In the genomic region with DNA sequence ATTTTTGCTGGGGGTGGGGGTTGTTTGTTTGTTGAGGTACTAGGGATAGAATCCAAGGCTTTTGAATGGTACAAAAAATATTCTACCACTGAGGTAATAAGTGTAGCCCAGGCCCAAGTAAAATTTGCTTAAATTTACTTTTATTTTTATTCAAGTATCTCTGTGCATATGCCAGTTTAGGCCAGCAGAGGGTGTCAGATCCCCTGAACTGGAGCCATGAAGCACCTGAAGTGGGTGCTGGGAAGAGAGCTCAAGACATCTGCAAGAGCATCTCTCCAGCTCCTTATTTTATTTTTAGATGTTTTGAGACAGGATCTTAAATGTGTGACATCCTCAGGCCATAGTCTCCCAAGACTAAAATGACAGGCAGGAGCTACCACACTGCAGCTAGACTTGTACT, we compare ENCODE assay signal across 9 mouse cellular contexts. TPM values are rescaled to one million over a fixed set of nuclear protein-coding genes. Genes with fewer than 3 reads are reported as not detected.
DNase-seq lines count a peak whose midpoint lies in the region; ATAC-seq and TF ChIP-seq lines count a peak whose summit lies in the region.
"Had no signal": no experiment of that assay in that cellular context is flagged by ENCODE, and none has a peak within 500 bp of the region (broad histone marks: within the 10 kb centered on the region; RNA-seq: fewer than 3 reads in every experiment).

No protein-coding gene starts in this region.

- peak; percentile 72 for TF ChIP-seq CTCF in heart, adult 2 months (IDR thresholded peaks at IDR 0.05)
- peak; percentile 35; the same call in 1 of the 2 replicates for TF ChIP-seq CTCF in spleen, adult 2 months (IDR thresholded peaks at IDR 0.05; ENCODE audit: extremely low read depth, insufficient read depth, insufficient read length, insufficient replicate concordance)
- TF ChIP-seq CTCF in stomach, postnatal 0 days (IDR thresholded peaks at IDR 0.05; ENCODE audit: low read depth): peak; percentile 74

- TF ChIP-seq EP300 in heart, adult 2 months (IDR thresholded peaks at IDR 0.05; ENCODE audit: insufficient read depth, low read depth, low read length): no peak
- TF ChIP-seq EP300 in stomach, postnatal 0 days (optimal IDR thresholded peaks at IDR 0.05): no peak

- peaks cover 14% of the 10 kb centered on the region for H3K4me1 ChIP-seq in heart, adult 2 months (ENCODE audit: control insufficient read depth, insufficient read depth, low read length)
- H3K4me1 ChIP-seq in spleen, adult 2 months (ENCODE audit: control insufficient read depth, insufficient read depth, insufficient read length): peaks cover 24% of the 10 kb centered on the region
- H3K4me1 ChIP-seq in stomach, postnatal 0 days (replicated peaks; ENCODE audit: control insufficient read depth, insufficient read depth): no peaks in the 10 kb centered on the region
- H3K4me1 ChIP-seq in midbrain, embryonic 10.5 days: no peaks in the 10 kb centered on the region
- H3K4me1 ChIP-seq: neural tube, embryonic 13.5 days had no signal

- no peak for ATAC-seq in stomach, postnatal 0 days (ENCODE audit: low FRiP score, low TSS enrichment)

- H3K9ac ChIP-seq in heart, adult 2 months (ENCODE audit: low read depth, low read length): no peak overlapping the region
- no peak overlapping the region for H3K9ac ChIP-seq in stomach, postnatal 0 days (ENCODE audit: low read length)
- H3K9ac ChIP-seq: neural tube, embryonic 13.5 days had no signal

- no peaks in the 10 kb centered on the region for H3K27me3 ChIP-seq in heart, adult 2 months (ENCODE audit: control insufficient read depth, insufficient read depth, low read length)
- no peaks in the 10 kb centered on the region for H3K27me3 ChIP-seq in spleen, adult 2 months (ENCODE audit: control insufficient read depth, insufficient read depth, low read length)
- H3K27me3 ChIP-seq in stomach, postnatal 0 days (ENCODE audit: control insufficient read depth, insufficient read depth, low read length): no peaks in the 10 kb centered on the region
- no peaks in the 10 kb centered on the region for H3K27me3 ChIP-seq in midbrain, embryonic 10.5 days (ENCODE audit: low read depth, poor library complexity, severe bottlenecking)
- H3K27me3 ChIP-seq: neural tube, embryonic 13.5 days had no signal

- intact Hi-C loops in heart, adult 2 months (cut with DNase I): no loop called here
- intact Hi-C loops in heart, postnatal 10 days (cut with DNase I): loop anchor here (5.0 kb wide), 1 partner anchor 63 kb away; no protein-coding TSS in a partner anchor

- H3K9me3 ChIP-seq in stomach, postnatal 0 days (ENCODE audit: control insufficient read depth, low read length): no peaks in the 10 kb centered on the region
- no peaks in the 10 kb centered on the region for H3K9me3 ChIP-seq in midbrain, embryonic 10.5 days (replicated peaks)
- H3K9me3 ChIP-seq: neural tube, embryonic 13.5 days had no signal

- no peak overlapping the region for H3K4me3 ChIP-seq in heart, adult 2 months
- no peak overlapping the region for H3K4me3 ChIP-seq in spleen, adult 2 months (ENCODE audit: extremely low read depth, insufficient read depth, insufficient read length)
- no peak overlapping the region for H3K4me3 ChIP-seq in stomach, postnatal 0 days (ENCODE audit: low read depth, low read length)
- no peak overlapping the region for H3K4me3 ChIP-seq in midbrain, embryonic 10.5 days
- H3K4me3 ChIP-seq: neural tube, embryonic 13.5 days had no signal

- H3K36me3 ChIP-seq in heart, adult 2 months (ENCODE audit: control insufficient read depth, insufficient read depth, low read length): peaks cover 20% of the 10 kb centered on the region
- peaks cover 52% of the 10 kb centered on the region for H3K36me3 ChIP-seq in spleen, adult 2 months (ENCODE audit: control insufficient read depth, insufficient read depth, low read length)
- H3K36me3 ChIP-seq in stomach, postnatal 0 days (ENCODE audit: control insufficient read depth, insufficient read depth, low read length): peaks cover 24% of the 10 kb centered on the region
- peaks cover 71% of the 10 kb centered on the region for H3K36me3 ChIP-seq in midbrain, embryonic 10.5 days

- H3K27ac ChIP-seq in heart, adult 2 months: no peak overlapping the region
- no peak overlapping the region for H3K27ac ChIP-seq in spleen, adult 2 months (ENCODE audit: insufficient read depth, low read length)
- no peak overlapping the region for H3K27ac ChIP-seq in stomach, postnatal 0 days (replicated peaks)
- H3K27ac ChIP-seq in midbrain, embryonic 10.5 days (replicated peaks): no peak overlapping the region
- H3K27ac ChIP-seq: neural tube, embryonic 13.5 days had no signal

- no peak for DNase-seq in heart, adult 2 months
- DNase-seq in heart, postnatal 10 days: no peak
- DNase-seq in spleen, adult 2 months (ENCODE audit: low read depth in 1 of 2, low spot score in 2 of 2): peak in 1 of 2 experiments; percentile 37
- DNase-seq in spleen, adult 12 weeks (ENCODE audit: low spot score): no peak
- peak; percentile 57 for DNase-seq in embryo, embryonic 10.5 days (ENCODE audit: low spot score)
- peak; percentile 34 for DNase-seq in stomach, postnatal 0 days (ENCODE audit: low spot score)
- no peak for DNase-seq in urinary bladder, postnatal 4 days (ENCODE audit: low spot score in 2 of 2)
- DNase-seq in midbrain, embryonic 10.5 days (ENCODE audit: low spot score): no peak

- H3K79me2 ChIP-seq in heart, adult 2 months (replicated peaks; ENCODE audit: control insufficient read depth, insufficient read depth, low read length): peaks cover 3% of the 10 kb centered on the region; the same call in 1 of the 2 replicates

- no peak overlapping the region for H3K4me2 ChIP-seq in stomach, postnatal 0 days (replicated peaks; ENCODE audit: low read depth)
- H3K4me2 ChIP-seq: neural tube, embryonic 13.5 days had no signal

- TF ChIP-seq POLR2A in heart, adult 2 months (IDR thresholded peaks at IDR 0.05; ENCODE audit: insufficient read depth, low read depth, low read length): no peak
- TF ChIP-seq POLR2A in spleen, adult 2 months (IDR thresholded peaks at IDR 0.05; ENCODE audit: low read depth, low read length): no peak

RNA-seq across cellular contexts. Expression of gene Cap1, which starts 15.8 kb away (rescaled TPM):
- total RNA-seq in heart, adult 2 months (2021): 10 to 100 TPM; 48.4 to 53.4 TPM
- 38.3 and 42.8 TPM in 2 replicates for polyA plus RNA-seq in heart, adult 2 months (2012; rRNA removed)
- 10 to 100 TPM; 84.6 to 89.1 TPM for total RNA-seq in heart, postnatal 10 days (2021)
- 108 and 116 TPM in 2 replicates for polyA plus RNA-seq in spleen, adult 2 months (2012; rRNA removed)
- polyA plus RNA-seq in stomach, postnatal 0 days (2015; fragmentation: Nextera tagmentation; extraction: Ambion mirVana): 53.2 and 56.2 TPM in 2 replicates
- polyA plus RNA-seq in midbrain, embryonic 10.5 days (2016; fragmentation: Nextera tagmentation; extraction: Ambion mirVana): 69.4 and 79.4 TPM in 2 replicates

RNA-seq across cellular contexts. Expression of gene Ppt1, which starts 34.0 kb away (rescaled TPM):
- total RNA-seq in heart, adult 2 months (2021): 10 to 100 TPM; 41.6 to 42.9 TPM
- polyA plus RNA-seq in heart, adult 2 months (2012; rRNA removed): 35.3 and 52.1 TPM in 2 replicates
- total RNA-seq in heart, postnatal 10 days (2021): 10 to 100 TPM; 40.1 to 46.6 TPM
- polyA plus RNA-seq in spleen, adult 2 months (2012; rRNA removed): 31.6 and 44.3 TPM in 2 replicates
- polyA plus RNA-seq in stomach, postnatal 0 days (2015; fragmentation: Nextera tagmentation; extraction: Ambion mirVana): 46.8 and 50.7 TPM in 2 replicates
- 64.7 and 69.3 TPM in 2 replicates for polyA plus RNA-seq in midbrain, embryonic 10.5 days (2016; fragmentation: Nextera tagmentation; extraction: Ambion mirVana)

Comparison
In these comparisons a context has a peak if more than half of its experiments do, and no peak if none do; other contexts are left out.
1. DNase-seq: peak in embryo, embryonic 10.5 days (single experiment) and stomach, postnatal 0 days (single experiment); none in heart, adult 2 months (0 of 2), heart, postnatal 10 days (0 of 2), spleen, adult 12 weeks (single experiment), urinary bladder, postnatal 4 days (0 of 2) and midbrain, embryonic 10.5 days (single experiment).
2. Peak in every context shown above with its lines, with median percentiles within 50 percentile points of each other: CTCF ChIP-seq.